Mouse (Mus musculus) kidney, adult 11 months (tissue): ENCODE data around the gene Bcr.

Source experiments
- DNase-seq: peaks from one replicate; pipeline ENCODE4 v3.0.0; 2022

The Bcr gene

GRCm38 (mm10) chr10:75058761-75059395 is 1.5 kb upstream of the Bcr start:
- DNase-seq: peak; percentile 27

- peak; percentile 71 for DNase-seq
Observed at GRCm38 (mm10) chr10:75059396-75059795, 996 bp upstream of the Bcr start.

GRCm38 (mm10) chr10:75060843-75061235 is 447 bp downstream of the Bcr start:
- no peak for DNase-seq

- DNase-seq: peak; percentile 27
Observed at GRCm38 (mm10) chr10:75061341-75062188, 1.2 kb downstream of the Bcr start.

- DNase-seq: peak; percentile 25
Observed at GRCm38 (mm10) chr10:75062189-75062561, 1.8 kb downstream of the Bcr start.

- DNase-seq: no peak
Observed at GRCm38 (mm10) chr10:75062621-75063020, 2.2 kb downstream of the Bcr start.

- peak; percentile 43 for DNase-seq
Observed at GRCm38 (mm10) chr10:75063301-75063965, 3.0 kb downstream of the Bcr start.

GRCm38 (mm10) chr10:75065691-75066090 is 5.3 kb downstream of the Bcr start:
- no peak for DNase-seq

GRCm38 (mm10) chr10:75067446-75067845 is 7.1 kb downstream of the Bcr start:
- peak; percentile 24 for DNase-seq

GRCm38 (mm10) chr10:75068086-75068485 is 7.7 kb downstream of the Bcr start:
- no peak for DNase-seq

GRCm38 (mm10) chr10:75068624-75069328 is 8.4 kb downstream of the Bcr start:
- DNase-seq: no peak

- DNase-seq: no peak
Observed at GRCm38 (mm10) chr10:75070281-75070976, 10.0 kb downstream of the Bcr start.

- no peak for DNase-seq
Observed at GRCm38 (mm10) chr10:75075665-75076064, 15.3 kb downstream of the Bcr start.

GRCm38 (mm10) chr10:75078174-75079128 is 18.1 kb downstream of the Bcr start:
- DNase-seq: no peak

- no peak for DNase-seq
Observed at GRCm38 (mm10) chr10:75085330-75085729, 24.9 kb downstream of the Bcr start.

GRCm38 (mm10) chr10:75088471-75088870 is 28.1 kb downstream of the Bcr start:
- no peak for DNase-seq

- DNase-seq: no peak
Observed at GRCm38 (mm10) chr10:75091478-75092152, 31.2 kb downstream of the Bcr start.

GRCm38 (mm10) chr10:75093252-75093987 is 33.0 kb downstream of the Bcr start:
- no peak for DNase-seq

GRCm38 (mm10) chr10:75094338-75094737 is 33.9 kb downstream of the Bcr start:
- no peak for DNase-seq

- DNase-seq: no peak
Observed at GRCm38 (mm10) chr10:75095216-75095615, 34.8 kb downstream of the Bcr start.
